Mouse (Mus musculus): Measurements from ENCODE around the gene Pigz. TPM values are rescaled to one million over a fixed set of nuclear protein-coding genes. Genes with fewer than 3 reads are reported as not detected.
"Not testable (repeated sequence)": the region's sequence is repeated elsewhere in the genome, so short reads cannot be mapped to it uniquely, and the experiment has no call there.

Pigz gene
- polyA plus RNA-seq, 1 experiment: 0.30 TPM

GRCm38 (mm10) chr16:31940586-31940985, 6.9 kb downstream of the Pigz start:
- peaks cover 46% of the 10 kb centered on the region for H3K27me3 ChIP-seq (replicated peaks)
- H3K9me3 ChIP-seq: peaks cover 18% of the 10 kb centered on the region
- peak overlapping the region; percentile 42 for H3K4me3 ChIP-seq (replicated peaks)
- TF ChIP-seq GATA1 (IDR thresholded peaks at IDR 0.05; ENCODE audit: borderline replicate concordance, low read length) (no peak), FLI1 (IDR thresholded peaks at IDR 0.05; ENCODE audit: low read length) (no peak)
- H3K36me3 ChIP-seq (replicated peaks; ENCODE audit: low read length): peaks cover 16% of the 10 kb centered on the region
- peaks cover 54% of the 10 kb centered on the region for H3K4me1 ChIP-seq

GRCm38 (mm10) chr16:31943980-31944379, 10.3 kb downstream of the Pigz start:
- Histone ChIP-seq H3K36me3 (replicated peaks; ENCODE audit: low read length) (peaks cover 24% of the 10 kb centered on the region), H3K9me3 (no peaks in the 10 kb centered on the region), H3K27me3 (replicated peaks) (peaks cover 18% of the 10 kb centered on the region), H3K4me1 (peaks cover 71% of the 10 kb centered on the region), H3K4me3 (replicated peaks) (peak overlapping the region; percentile 64)
- TF ChIP-seq GATA1 (IDR thresholded peaks at IDR 0.05; ENCODE audit: borderline replicate concordance, low read length) (no peak), FLI1 (IDR thresholded peaks at IDR 0.05; ENCODE audit: low read length) (no peak)

GRCm38 (mm10) chr16:31944698-31945255, 11.1 kb downstream of the Pigz start:
- H3K27me3 ChIP-seq (replicated peaks): peaks cover 11% of the 10 kb centered on the region
- H3K9me3 ChIP-seq: no peaks in the 10 kb centered on the region
- peaks cover 70% of the 10 kb centered on the region for H3K4me1 ChIP-seq
- TF ChIP-seq GATA1 (IDR thresholded peaks at IDR 0.05; ENCODE audit: borderline replicate concordance, low read length) (no peak), FLI1 (IDR thresholded peaks at IDR 0.05; ENCODE audit: low read length) (no peak)
- no peak overlapping the region for H3K4me3 ChIP-seq (replicated peaks)
- peaks cover 24% of the 10 kb centered on the region for H3K36me3 ChIP-seq (replicated peaks; ENCODE audit: low read length)

GRCm38 (mm10) chr16:31945372-31945771, 11.7 kb downstream of the Pigz start:
- TF ChIP-seq FLI1 (IDR thresholded peaks at IDR 0.05; ENCODE audit: low read length) (no peak), GATA1 (IDR thresholded peaks at IDR 0.05; ENCODE audit: borderline replicate concordance, low read length) (no peak)
- peaks cover 72% of the 10 kb centered on the region for H3K4me1 ChIP-seq

GRCm38 (mm10) chr16:31945986-31946385, 12.3 kb downstream of the Pigz start:
- H3K27me3 ChIP-seq (replicated peaks); H3K9me3 ChIP-seq; H3K4me3 ChIP-seq (replicated peaks): not testable (repeated sequence)
- peaks cover 33% of the 10 kb centered on the region for H3K36me3 ChIP-seq (replicated peaks; ENCODE audit: low read length)
- peaks cover 71% of the 10 kb centered on the region for H3K4me1 ChIP-seq

More at GRCm38 (mm10) chr16:31945372-31945771, 11.7 kb downstream of the Pigz start:
- H3K9me3 ChIP-seq: no peaks in the 10 kb centered on the region
- H3K4me3 ChIP-seq (replicated peaks): peak overlapping the region; percentile 31
- H3K36me3 ChIP-seq (replicated peaks; ENCODE audit: low read length): peaks cover 27% of the 10 kb centered on the region
- peaks cover 8% of the 10 kb centered on the region for H3K27me3 ChIP-seq (replicated peaks)

GRCm38 (mm10) chr16:31947333-31947732, 13.7 kb downstream of the Pigz start:
- Histone ChIP-seq H3K36me3 (replicated peaks; ENCODE audit: low read length) (peaks cover 44% of the 10 kb centered on the region), H3K4me3 (replicated peaks) (peak overlapping the region; percentile 97), H3K9me3 (no peaks in the 10 kb centered on the region), H3K4me1 (peaks cover 63% of the 10 kb centered on the region), H3K27me3 (replicated peaks) (peaks cover 2% of the 10 kb centered on the region)
- no peak for TF ChIP-seq FLI1 (IDR thresholded peaks at IDR 0.05; ENCODE audit: low read length)
- no peak for TF ChIP-seq GATA1 (IDR thresholded peaks at IDR 0.05; ENCODE audit: borderline replicate concordance, low read length)

- peaks cover 48% of the 10 kb centered on the region for H3K36me3 ChIP-seq (replicated peaks; ENCODE audit: low read length)
- TF ChIP-seq FLI1 (IDR thresholded peaks at IDR 0.05; ENCODE audit: low read length) (no peak), GATA1 (IDR thresholded peaks at IDR 0.05; ENCODE audit: borderline replicate concordance, low read length) (no peak)
Observed at GRCm38 (mm10) chr16:31947901-31948316, 14.3 kb downstream of the Pigz start.

GRCm38 (mm10) chr16:31948345-31948774, 14.7 kb downstream of the Pigz start, which contains the start of the genes 0610012G03Rik and Ncbp2:
Gene 0610012G03Rik, minus strand, starts transcription at chr16:31948494.
Gene Ncbp2, plus strand, starts transcription at chr16:31948513.
- H3K27me3 ChIP-seq (replicated peaks): no peaks in the 10 kb centered on the region
- peaks cover 60% of the 10 kb centered on the region for H3K4me1 ChIP-seq
- H3K36me3 ChIP-seq (replicated peaks; ENCODE audit: low read length): peaks cover 49% of the 10 kb centered on the region
- H3K9me3 ChIP-seq: no peaks in the 10 kb centered on the region
- TF ChIP-seq FLI1 (IDR thresholded peaks at IDR 0.05; ENCODE audit: low read length) (peak; percentile 50; the same call in 1 of the 2 replicates), GATA1 (IDR thresholded peaks at IDR 0.05; ENCODE audit: borderline replicate concordance, low read length) (no peak)
- peak within 1 kb of the TSS; percentile 97 for H3K4me3 ChIP-seq (replicated peaks)

More at GRCm38 (mm10) chr16:31947901-31948316, 14.3 kb downstream of the Pigz start:
- Histone ChIP-seq H3K9me3 (no peaks in the 10 kb centered on the region), H3K4me3 (replicated peaks) (peak overlapping the region; percentile 97), H3K27me3 (replicated peaks) (peaks cover 2% of the 10 kb centered on the region), H3K4me1 (peaks cover 63% of the 10 kb centered on the region)

GRCm38 (mm10) chr16:31963224-31963623, 29.6 kb downstream of the Pigz start:
- TF ChIP-seq GATA1 (IDR thresholded peaks at IDR 0.05; ENCODE audit: borderline replicate concordance, low read length) (no peak), FLI1 (IDR thresholded peaks at IDR 0.05; ENCODE audit: low read length) (no peak)
- H3K4me3 ChIP-seq (replicated peaks): no peak overlapping the region
- peaks cover 98% of the 10 kb centered on the region for H3K36me3 ChIP-seq (replicated peaks; ENCODE audit: low read length)
- H3K4me1 ChIP-seq: no peaks in the 10 kb centered on the region
- no peaks in the 10 kb centered on the region for H3K9me3 ChIP-seq
- H3K27me3 ChIP-seq (replicated peaks): no peaks in the 10 kb centered on the region

GRCm38 (mm10) chr16:31975258-31975657, 41.6 kb downstream of the Pigz start:
- no peaks in the 10 kb centered on the region for H3K9me3 ChIP-seq
- H3K4me1 ChIP-seq: no peaks in the 10 kb centered on the region
- peaks cover 79% of the 10 kb centered on the region for H3K36me3 ChIP-seq (replicated peaks; ENCODE audit: low read length)
- H3K27me3 ChIP-seq (replicated peaks): no peaks in the 10 kb centered on the region
- no peak overlapping the region for H3K4me3 ChIP-seq (replicated peaks)
- TF ChIP-seq FLI1 (IDR thresholded peaks at IDR 0.05; ENCODE audit: low read length) (no peak), GATA1 (IDR thresholded peaks at IDR 0.05; ENCODE audit: borderline replicate concordance, low read length) (no peak)

Measured in megakaryocyte, embryonic 14.5 days (primary cell).